In genomic region chr2:124661316-124661715, GRCm38 (mm10) we compare ENCODE assay signal across 33 mouse cellular contexts.
"Had no signal": no experiment of that assay in that cellular context is flagged by ENCODE, and none has a peak within 500 bp of the region (broad histone marks: within the 10 kb centered on the region; RNA-seq: fewer than 3 reads in every experiment).

No protein-coding gene starts in this region.

- H3K4me1 ChIP-seq: hindbrain, embryonic 12.5 days; hindbrain, embryonic 13.5 days; hindbrain, embryonic 15.5 days; intestine, embryonic 15.5 days had no signal

- H3K4me3 ChIP-seq: heart, embryonic 12.5 days; heart, embryonic 15.5 days; hindbrain, embryonic 10.5 days; hindbrain, embryonic 12.5 days; hindbrain, embryonic 13.5 days; hindbrain, embryonic 15.5 days; intestine, embryonic 15.5 days; kidney, embryonic 15.5 days; layer of hippocampus, adult 2 months; left cerebral cortex, adult 2 months had no signal

- DNase-seq: heart, postnatal 14 days; heart, postnatal 36 days; heart, postnatal 4 days; kidney, adult 11 months; kidney, adult 18-20 months; kidney, adult 2 months; kidney, adult 8-10 months; kidney, adult 9 months; kidney, postnatal 10 days; kidney, postnatal 14 days; kidney, postnatal 25 days; kidney, postnatal 36 days; kidney, postnatal 4 days; layer of hippocampus, adult 9-11 months; layer of hippocampus, postnatal 36 days had no signal

- H3K27me3 ChIP-seq: heart, embryonic 12.5 days; heart, embryonic 15.5 days; hindbrain, embryonic 12.5 days; hindbrain, embryonic 13.5 days; hindbrain, embryonic 15.5 days; intestine, embryonic 15.5 days; kidney, embryonic 15.5 days had no signal

- ATAC-seq: hindbrain, embryonic 16.5 days; hindbrain, postnatal 0 days; inflammation-experienced regulatory T-cells, adult 6 months; intestine, embryonic 15.5 days; intestine, embryonic 16.5 days; intestine, postnatal 0 days had no signal

- H3K4me2 ChIP-seq: heart, embryonic 11.5 days; heart, embryonic 12.5 days; heart, embryonic 15.5 days; hindbrain, embryonic 12.5 days; hindbrain, embryonic 13.5 days; hindbrain, embryonic 14.5 days; hindbrain, embryonic 15.5 days; intestine, embryonic 15.5 days; kidney, embryonic 15.5 days had no signal

- H3K27ac ChIP-seq: hindbrain, embryonic 10.5 days; hindbrain, embryonic 12.5 days; hindbrain, embryonic 13.5 days; hindbrain, embryonic 14.5 days; hindbrain, embryonic 15.5 days; hindbrain, postnatal 0 days; intestine, embryonic 15.5 days; kidney, embryonic 15.5 days; kidney, postnatal 0 days; layer of hippocampus, adult 2 months; left cerebral cortex, adult 2 months had no signal

- H3K9me3 ChIP-seq: heart, embryonic 12.5 days; heart, embryonic 15.5 days; hindbrain, embryonic 10.5 days; hindbrain, embryonic 12.5 days; hindbrain, embryonic 13.5 days; hindbrain, embryonic 15.5 days; intestine, embryonic 15.5 days; kidney, embryonic 15.5 days had no signal

- H3K9ac ChIP-seq: heart, embryonic 12.5 days; heart, embryonic 15.5 days; hindbrain, embryonic 12.5 days; hindbrain, embryonic 13.5 days; hindbrain, embryonic 14.5 days; hindbrain, embryonic 15.5 days; intestine, embryonic 15.5 days; kidney, embryonic 15.5 days had no signal
